Mouse (Mus musculus) liver, postnatal 0 days (tissue): ENCODE data around the gene Cnst. TPM values are rescaled to one million over a fixed set of nuclear protein-coding genes. Genes with fewer than 3 reads are reported as not detected.

Experiments used
- ATAC-seq: fragments of 200-750 bp; cut with Nextera tagmentation; 2 replicates; pipeline ENCODE4 v1.8.0; 2017; ENCODE audit warnings: mild to moderate bottlenecking, moderate library complexity
- DNase-seq: peaks from one replicate; pipeline ENCODE4 v3.0.0-alpha.2; 2016
- H3K27ac ChIP-seq: fragments of 300-500 bp; sonication (generic); 2 replicates; pipeline ENCODE4 v1.5.1; 2014; ENCODE audit warnings: antibody characterized with exemption, moderate library complexity, mild to moderate bottlenecking, low read depth
- H3K27me3 ChIP-seq: fragments of 300-500 bp; sonication (generic); 2 replicates; pipeline ENCODE4 v1.6.1; 2014; ENCODE audit warnings: low read length, control low read depth, mixed read lengths; ENCODE audit not compliant: insufficient read depth
- H3K36me3 ChIP-seq: fragments of 300-500 bp; sonication (generic); replicated peaks from 2 replicates; pipeline ENCODE4 v1.6.1; 2014; ENCODE audit warnings: mild to moderate bottlenecking, control low read depth, low read length, moderate library complexity, mixed read lengths; ENCODE audit not compliant: insufficient read depth
- H3K4me1 ChIP-seq: fragments of 300-500 bp; sonication (generic); 2 replicates; pipeline ENCODE4 v1.6.1; 2014; ENCODE audit warnings: antibody characterized with exemption, mild to moderate bottlenecking, control low read depth; ENCODE audit not compliant: insufficient read depth
- H3K4me2 ChIP-seq: fragments of 300-500 bp; sonication (generic); 2 replicates; pipeline ENCODE4 v1.6.1; 2014; ENCODE audit warnings: low read depth, mild to moderate bottlenecking, low read length, moderate library complexity, mixed read lengths
- H3K4me3 ChIP-seq: fragments of 300-500 bp; sonication (generic); 2 replicates; pipeline ENCODE4 v1.5.1; 2014; ENCODE audit warnings: low read depth, low read length
- H3K9ac ChIP-seq: fragments of 300-500 bp; sonication (generic); replicated peaks from 2 replicates; pipeline ENCODE4 v1.6.1; 2014; ENCODE audit warnings: mild to moderate bottlenecking, moderate library complexity
- H3K9me3 ChIP-seq: fragments of 300-500 bp; sonication (generic); 2 replicates; pipeline ENCODE4 v1.6.1; 2016; ENCODE audit warnings: mild to moderate bottlenecking, control low read depth, low read length, mixed read lengths
- CTCF ChIP-seq: sonication (generic); IDR thresholded peaks from 2 replicates; pipeline ENCODE4 v1.5.1; 2016; ENCODE audit warnings: antibody characterized with exemption, low read depth
- EP300 ChIP-seq: IDR thresholded peaks from 2 replicates; pipeline ENCODE4 v1.6.1; 2016; ENCODE audit warnings: antibody characterized with exemption, low read depth, mild to moderate bottlenecking
- WGBS: fragments of 180-500 bp; shearing (Covaris S2); extraction: QIAGEN DNeasy Blood & Tissue Kit; methylation state at CpG from one replicate; pipeline ENCODE4 v1.1.7; 2014; ENCODE audit not compliant: insufficient replicate concordance; 5-methylcytosine and 5-hydroxymethylcytosine counted together
- polyA plus RNA-seq: library from polyadenylated mRNA; unstranded; fragments of >200 nt; fragmentation: Nextera tagmentation; extraction: Ambion mirVana; gene quantifications from 2 replicates; pipeline ENCODE4 v1.2.1, GENCODE M21; 2015

Cnst gene
- polyA plus RNA-seq, 1 experiment from 2014 or later = 5.8 TPM

DNA sequence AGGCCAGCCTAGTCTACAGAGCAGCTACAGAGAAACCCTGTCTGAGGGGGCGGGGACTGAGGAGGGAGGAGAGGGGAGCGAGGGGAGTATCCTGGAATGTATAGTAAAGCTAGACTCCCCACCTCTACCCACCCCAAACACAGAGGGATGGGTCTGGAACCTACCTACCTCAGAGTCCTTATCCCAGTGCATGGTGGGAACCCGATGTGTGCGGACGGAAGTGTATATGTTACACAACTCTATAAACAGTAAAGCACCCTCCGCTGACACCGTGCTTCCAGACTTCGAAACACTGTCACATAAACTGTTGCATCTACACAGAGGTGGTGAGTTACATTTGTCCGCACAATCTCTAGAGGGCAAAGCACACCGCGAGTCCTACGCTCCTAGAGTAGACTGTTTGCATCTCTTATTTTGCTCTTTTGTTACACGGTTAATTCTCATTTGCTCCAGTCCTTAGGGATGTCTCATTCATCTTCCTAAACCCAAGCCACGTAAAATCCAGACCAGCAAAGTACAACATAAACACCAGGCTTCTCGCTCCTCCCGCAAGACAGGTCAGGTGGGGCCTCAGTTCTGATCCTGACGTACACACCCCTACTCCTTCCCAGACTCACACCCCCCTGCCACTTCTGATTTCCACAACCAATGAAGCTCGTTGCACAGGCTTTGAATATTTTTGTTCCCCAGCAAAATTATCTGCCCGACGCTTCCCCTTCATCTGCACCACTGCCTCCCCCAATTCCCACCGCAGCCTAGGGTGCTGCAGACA is 29.0 kb upstream of the Cnst start:
- Histone ChIP-seq H3K4me1 (peaks cover 4% of the 10 kb centered on the region), H3K4me2 (peak overlapping the region; percentile 100), H3K27ac (peak overlapping the region; percentile 74), H3K4me3 (peak overlapping the region; percentile 91), H3K36me3 (no peaks in the 10 kb centered on the region), H3K9ac (peak overlapping the region; percentile 81), H3K27me3 (no peaks in the 10 kb centered on the region), H3K9me3 (no peaks in the 10 kb centered on the region)
- peak; percentile 37 for DNase-seq
- peak; percentile 65 for ATAC-seq
- WGBS = 1% methylated on average over 21 of the region's 21 CpGs
- no peak for TF ChIP-seq EP300

DNA sequence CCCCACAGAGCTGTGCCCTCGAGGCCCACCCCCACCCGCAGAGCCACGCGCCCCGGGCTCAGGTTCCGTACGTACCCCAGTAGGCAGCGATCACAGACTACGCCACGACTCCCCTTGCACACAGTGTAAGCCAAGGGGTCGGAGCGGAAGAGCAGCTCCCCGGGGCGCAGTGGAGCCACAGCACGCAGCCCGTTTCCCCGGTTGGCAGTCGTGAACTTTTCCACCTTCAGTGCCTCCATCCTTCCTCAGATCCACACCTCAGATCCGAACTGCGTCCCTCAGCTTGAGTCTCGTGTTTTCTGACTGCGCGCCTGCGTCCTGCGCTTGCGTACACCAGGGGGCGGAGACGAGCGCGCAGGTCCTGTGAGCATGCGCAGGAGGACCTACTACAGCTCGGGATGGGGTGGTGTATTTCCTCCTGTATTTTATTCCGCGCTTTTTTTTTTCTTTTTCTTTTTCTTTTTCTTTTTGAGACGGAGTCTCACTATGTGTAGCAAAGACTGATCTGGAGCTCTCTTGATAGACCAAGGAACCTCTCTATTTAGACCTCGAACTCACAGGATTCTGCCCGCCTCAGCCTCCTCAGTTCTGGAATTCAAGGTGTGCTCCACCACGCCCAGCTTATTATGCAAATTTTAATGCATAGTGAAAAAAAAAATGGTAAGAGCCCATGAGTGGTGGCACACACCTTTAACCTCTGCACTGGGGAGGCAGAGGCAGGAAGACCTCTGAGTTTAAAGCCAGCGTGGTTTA is 28.3 kb upstream of the Cnst start, which contains the start of gene Smyd3:
TSS of gene Smyd3 (minus strand) at position 329 of the 753 bp plus-strand sequence.
- H3K9me3 ChIP-seq = no peaks in the 10 kb centered on the region
- no peaks in the 10 kb centered on the region for H3K27me3 ChIP-seq
- no peaks in the 10 kb centered on the region for H3K36me3 ChIP-seq
- no peak for TF ChIP-seq EP300
- peak; percentile 92 for TF ChIP-seq CTCF
- ATAC-seq = peak; percentile 92
- DNase-seq = peak; percentile 90
- peak within 1 kb of the TSS; percentile 100 for H3K4me2 ChIP-seq
- peaks cover 4% of the 10 kb centered on the region for H3K4me1 ChIP-seq
- 5% methylated on average over 39 of the region's 39 CpGs for WGBS
- H3K27ac ChIP-seq = peak within 1 kb of the TSS; percentile 74
- peak within 1 kb of the TSS; percentile 81 for H3K9ac ChIP-seq
- H3K4me3 ChIP-seq = peak within 1 kb of the TSS; percentile 91

DNA sequence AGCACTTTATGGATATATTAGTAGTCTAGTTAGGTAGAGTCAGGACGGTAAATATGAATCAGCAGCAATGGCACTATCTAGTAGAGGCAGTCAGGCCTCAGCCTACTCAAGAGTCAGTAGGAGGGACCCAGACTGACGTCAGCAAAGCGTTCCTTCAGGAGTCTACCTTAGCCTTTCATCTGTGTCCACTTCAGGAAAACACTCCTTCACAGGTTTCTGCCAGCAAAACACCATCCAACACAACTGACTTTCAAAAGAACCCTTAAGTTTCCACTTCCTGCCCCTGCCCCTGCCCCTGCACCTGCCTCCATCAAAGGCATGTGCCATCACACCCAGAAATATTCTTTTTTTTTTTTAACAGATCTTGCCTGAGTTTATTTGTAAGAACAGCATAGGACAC is 26.3 kb upstream of the Cnst start:
- Histone ChIP-seq H3K36me3 (no peaks in the 10 kb centered on the region), H3K27ac (no peak overlapping the region), H3K4me1 (peaks cover 4% of the 10 kb centered on the region), H3K4me2 (no peak overlapping the region), H3K4me3 (no peak overlapping the region), H3K9ac (no peak overlapping the region), H3K9me3 (no peaks in the 10 kb centered on the region), H3K27me3 (no peaks in the 10 kb centered on the region)
- ATAC-seq (no peak), DNase-seq (no peak)
- WGBS = 75% methylated on average over 3 of the region's 3 CpGs
- no peak for TF ChIP-seq CTCF
- TF ChIP-seq EP300 = no peak

DNA sequence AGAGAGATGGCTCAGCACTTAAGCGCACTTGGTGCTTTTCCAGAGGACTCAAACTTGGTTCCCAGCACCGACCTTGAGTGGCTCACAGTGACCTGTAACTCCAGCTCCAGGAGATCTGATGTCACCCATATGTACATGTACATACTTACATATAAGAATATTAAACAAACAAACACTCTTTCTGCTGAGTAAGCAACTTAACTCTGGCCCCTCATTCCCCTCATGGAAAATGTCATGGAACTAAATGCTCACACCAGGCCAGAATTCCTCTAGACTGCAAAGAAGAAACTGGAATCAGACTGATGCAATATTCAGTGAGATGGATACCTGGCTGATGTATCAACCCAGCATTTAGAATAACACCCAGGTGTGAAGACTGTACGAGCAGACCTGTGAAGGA is 7.1 kb upstream of the Cnst start:
- no peak for DNase-seq
- Histone ChIP-seq H3K27ac (no peak overlapping the region), H3K36me3 (peaks cover 12% of the 10 kb centered on the region), H3K4me1 (no peaks in the 10 kb centered on the region), H3K27me3 (no peaks in the 10 kb centered on the region), H3K4me3 (no peak overlapping the region), H3K4me2 (no peak overlapping the region), H3K9ac (no peak overlapping the region), H3K9me3 (no peaks in the 10 kb centered on the region)
- TF ChIP-seq CTCF = no peak
- no peak for TF ChIP-seq EP300
- 95% methylated on average over 3 of the region's 3 CpGs for WGBS
- no peak for ATAC-seq

DNA sequence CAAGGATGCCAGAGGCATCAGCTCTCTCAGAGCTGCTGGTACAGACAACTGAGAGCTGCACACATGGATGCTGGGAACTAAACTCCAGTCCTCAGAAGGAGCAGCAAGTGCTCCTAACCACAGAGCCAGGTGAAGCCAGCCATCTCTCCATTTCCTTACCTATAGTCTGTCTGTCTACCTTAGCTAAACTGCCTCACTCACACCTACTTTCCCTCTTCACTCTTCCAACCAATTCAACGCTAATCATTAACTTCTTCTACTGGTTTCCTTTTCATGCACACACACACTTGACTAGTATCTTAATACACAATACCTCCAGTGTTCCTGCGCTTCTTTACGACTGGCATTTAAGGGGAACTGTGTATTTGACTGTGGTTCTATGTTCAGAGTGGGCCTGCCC is 6.3 kb upstream of the Cnst start:
- ATAC-seq (no peak), DNase-seq (no peak)
- peaks cover 12% of the 10 kb centered on the region for H3K36me3 ChIP-seq
- no peak overlapping the region for H3K4me2 ChIP-seq
- WGBS = 75% methylated on average over 3 of the region's 3 CpGs
- TF ChIP-seq EP300 = no peak
- no peak for TF ChIP-seq CTCF
- H3K27me3 ChIP-seq = no peaks in the 10 kb centered on the region
- peaks cover 7% of the 10 kb centered on the region; the same call in 1 of the 2 replicates for H3K4me1 ChIP-seq
- H3K9ac ChIP-seq = no peak overlapping the region
- H3K9me3 ChIP-seq = no peaks in the 10 kb centered on the region
- H3K27ac ChIP-seq = no peak overlapping the region
- H3K4me3 ChIP-seq = no peak overlapping the region

DNA sequence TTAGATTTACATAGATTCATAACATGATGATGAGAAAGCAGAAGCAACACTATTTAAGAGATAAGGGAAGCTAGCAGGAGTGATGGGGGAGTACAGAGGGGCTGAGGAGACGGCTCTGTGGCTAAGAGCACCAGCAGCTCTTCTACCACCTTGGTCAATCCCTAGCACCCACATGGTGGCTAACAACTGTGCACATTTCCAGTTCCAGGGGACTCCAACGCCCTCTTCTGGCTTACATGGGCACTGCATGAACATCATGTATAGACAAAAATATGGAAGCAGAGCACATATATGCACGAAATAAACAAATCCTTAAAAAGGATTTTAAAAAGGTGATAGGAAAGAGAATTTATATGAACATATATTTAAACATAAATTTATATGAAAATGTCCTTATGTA is 4.7 kb upstream of the Cnst start:
- Histone ChIP-seq H3K4me3 (no peak overlapping the region), H3K9ac (no peak overlapping the region), H3K27me3 (no peaks in the 10 kb centered on the region), H3K4me2 (no peak overlapping the region), H3K27ac (no peak overlapping the region), H3K4me1 (peaks cover 7% of the 10 kb centered on the region; the same call in 1 of the 2 replicates), H3K9me3 (no peaks in the 10 kb centered on the region), H3K36me3 (peaks cover 10% of the 10 kb centered on the region)
- TF ChIP-seq CTCF (peak; percentile 61), EP300 (no peak)
- DNase-seq (no peak), ATAC-seq (no peak)
- 57% methylated on average over 3 of the region's 3 CpGs for WGBS
